Mouse (Mus musculus): Measurements from ENCODE around the gene Cacna1e. TPM values are rescaled to one million over a fixed set of nuclear protein-coding genes. Genes with fewer than 3 reads are reported as not detected.
A peak's percentile ranks its signal among the peaks of the same experiment; 100 is the strongest.

The Cacna1e gene
- total and polyA plus RNA-seq, 3 experiments: 0.22 TPM; not detected in 2

- no peak for ATAC-seq (ENCODE audit: extremely low read depth, insufficient number of reproducible peaks, low FRiP score, poor library complexity, severe bottlenecking)
- TF ChIP-seq TAL1 (conservative IDR thresholded peaks at IDR 0.05; ENCODE audit: low read depth, low read length) (no peak), GATA1 (IDR thresholded peaks at IDR 0.05; ENCODE audit: borderline replicate concordance, low read length) (no peak), CTCF (IDR thresholded peaks at IDR 0.05; ENCODE audit: low read depth, low read length) (0 out of 2 replicates have a peak, but pooled peaks have one; percentile 20), POLR2AphosphoS5 (IDR thresholded peaks at IDR 0.05; ENCODE audit: insufficient replicate concordance, low read depth, low read length) (no peak), GATA2 (IDR thresholded peaks at IDR 0.05; ENCODE audit: borderline replicate concordance, low read depth, low read length) (no peak)
- Histone ChIP-seq H3K4me3 (ENCODE audit: low read depth, low read length) (no peak overlapping the region), H3K27me3 (ENCODE audit: insufficient read depth, low read length) (no peaks in the 10 kb centered on the region), H3K9me3 (replicated peaks) (peaks cover 49% of the 10 kb centered on the region), H3K4me1 (ENCODE audit: insufficient read depth, low read depth, low read length) (no peaks in the 10 kb centered on the region), H3K36me3 (replicated peaks) (no peaks in the 10 kb centered on the region)
- no peak for DNase-seq (ENCODE audit: low spot score)
These were observed 87.6 kb downstream of the Cacna1e start for GRCm38 (mm10) chr1:154796685-154797084.

DNA sequence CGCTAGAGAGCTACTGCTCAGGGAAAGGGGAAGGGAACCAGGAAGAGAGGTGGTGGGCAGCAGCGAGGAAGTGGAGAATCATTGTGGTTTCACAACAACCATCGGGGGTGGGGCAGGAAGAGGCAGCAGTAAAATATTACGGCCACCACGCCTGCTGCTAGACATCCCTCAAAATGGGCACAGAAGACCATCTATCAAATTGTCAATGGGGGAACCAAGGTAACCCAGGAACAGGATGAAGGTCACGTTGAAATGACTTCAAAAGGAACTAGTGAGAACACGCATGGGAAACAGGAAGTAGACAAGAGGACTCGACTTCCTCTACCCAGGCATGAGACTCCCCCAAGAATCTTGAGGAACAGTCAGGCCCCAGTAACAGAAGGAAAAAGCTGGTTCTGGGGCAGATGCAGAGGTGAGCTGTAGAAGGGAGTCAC, 89.8 kb downstream of the Cacna1e start:
- no peak overlapping the region for H3K4me3 ChIP-seq (ENCODE audit: low read depth, low read length)
- no peaks in the 10 kb centered on the region for H3K36me3 ChIP-seq (replicated peaks)
- no peaks in the 10 kb centered on the region for H3K27me3 ChIP-seq (ENCODE audit: insufficient read depth, low read length)
- peaks cover 49% of the 10 kb centered on the region for H3K9me3 ChIP-seq (replicated peaks)
- no peaks in the 10 kb centered on the region for H3K4me1 ChIP-seq (ENCODE audit: insufficient read depth, low read depth, low read length)
- DNase-seq (ENCODE audit: low spot score): no peak
- ATAC-seq (ENCODE audit: extremely low read depth, insufficient number of reproducible peaks, low FRiP score, poor library complexity, severe bottlenecking): no peak
- no peak for TF ChIP-seq CTCF (IDR thresholded peaks at IDR 0.05; ENCODE audit: low read depth, low read length)
- TF ChIP-seq GATA2 (IDR thresholded peaks at IDR 0.05; ENCODE audit: borderline replicate concordance, low read depth, low read length): no peak
- TF ChIP-seq GATA1 (IDR thresholded peaks at IDR 0.05; ENCODE audit: borderline replicate concordance, low read length): no peak
- no peak for TF ChIP-seq TAL1 (conservative IDR thresholded peaks at IDR 0.05; ENCODE audit: low read depth, low read length)
- TF ChIP-seq POLR2AphosphoS5 (IDR thresholded peaks at IDR 0.05; ENCODE audit: insufficient replicate concordance, low read depth, low read length): no peak

DNA sequence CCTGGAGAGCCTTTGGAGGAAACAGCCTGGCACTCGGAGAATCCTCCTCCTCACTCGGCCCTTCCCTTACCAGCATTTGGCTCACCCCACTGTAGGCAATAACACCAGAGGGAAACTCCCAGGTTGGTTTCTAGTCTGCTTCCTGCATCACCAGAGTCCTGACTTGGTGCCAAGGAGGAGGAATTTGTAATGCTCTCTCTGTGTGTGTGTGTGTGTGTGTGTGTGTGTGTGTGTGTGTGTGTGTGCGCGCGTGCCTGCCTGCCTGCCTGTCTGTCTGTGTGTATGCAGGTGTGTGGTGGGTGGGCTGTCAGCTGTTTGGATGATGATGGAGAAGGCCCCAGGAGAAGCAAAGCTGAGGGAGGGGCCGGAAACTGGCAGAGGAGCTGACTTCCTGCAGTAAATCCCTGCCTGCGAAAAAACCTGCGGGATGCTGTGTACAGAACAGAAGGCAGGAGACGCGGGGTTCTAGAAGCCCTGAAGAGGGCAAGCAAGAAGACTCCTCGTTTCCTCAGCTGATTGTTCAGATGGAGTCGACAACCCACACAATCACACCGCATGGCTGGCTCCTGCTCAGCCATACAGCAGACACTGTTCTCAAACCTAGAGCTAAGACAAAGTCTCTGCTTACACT, 92.6 kb downstream of the Cacna1e start:
- H3K4me1 ChIP-seq (ENCODE audit: insufficient read depth, low read depth, low read length): no peaks in the 10 kb centered on the region
- TF ChIP-seq GATA2 (IDR thresholded peaks at IDR 0.05; ENCODE audit: borderline replicate concordance, low read depth, low read length) (no peak), CTCF (IDR thresholded peaks at IDR 0.05; ENCODE audit: low read depth, low read length) (no peak), POLR2AphosphoS5 (IDR thresholded peaks at IDR 0.05; ENCODE audit: insufficient replicate concordance, low read depth, low read length) (no peak), GATA1 (IDR thresholded peaks at IDR 0.05; ENCODE audit: borderline replicate concordance, low read length) (no peak), TAL1 (conservative IDR thresholded peaks at IDR 0.05; ENCODE audit: low read depth, low read length) (no peak)
- H3K9me3 ChIP-seq (replicated peaks): peaks cover 46% of the 10 kb centered on the region
- no peak for ATAC-seq (ENCODE audit: extremely low read depth, insufficient number of reproducible peaks, low FRiP score, poor library complexity, severe bottlenecking)
- H3K36me3 ChIP-seq (replicated peaks): no peaks in the 10 kb centered on the region
- H3K4me3 ChIP-seq (ENCODE audit: low read depth, low read length): no peak overlapping the region
- no peak for DNase-seq (ENCODE audit: low spot score)
- H3K27me3 ChIP-seq (ENCODE audit: insufficient read depth, low read length): no peaks in the 10 kb centered on the region

DNA sequence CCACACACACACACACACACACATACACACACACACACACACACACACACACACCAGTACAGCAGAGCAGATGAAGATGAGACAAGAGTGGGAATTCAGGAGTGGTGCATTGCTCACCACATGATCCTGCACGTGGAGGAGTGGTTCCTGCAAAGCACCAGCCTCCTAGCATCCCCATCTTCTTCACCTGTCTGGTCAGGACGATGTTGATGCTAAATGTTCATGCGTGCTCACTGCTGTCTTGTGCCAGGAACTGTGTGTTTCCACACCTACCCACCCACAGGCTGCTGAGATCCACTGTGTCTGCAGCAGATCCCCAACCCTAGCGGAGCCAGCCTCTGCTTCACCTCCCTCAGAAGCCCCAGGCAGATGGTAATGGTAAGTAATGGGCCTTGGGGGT, 95.8 kb downstream of the Cacna1e start:
- no peaks in the 10 kb centered on the region for H3K36me3 ChIP-seq (replicated peaks)
- TF ChIP-seq TAL1 (conservative IDR thresholded peaks at IDR 0.05; ENCODE audit: low read depth, low read length) (no peak), CTCF (IDR thresholded peaks at IDR 0.05; ENCODE audit: low read depth, low read length) (no peak), GATA1 (IDR thresholded peaks at IDR 0.05; ENCODE audit: borderline replicate concordance, low read length) (no peak), GATA2 (IDR thresholded peaks at IDR 0.05; ENCODE audit: borderline replicate concordance, low read depth, low read length) (no peak), POLR2AphosphoS5 (IDR thresholded peaks at IDR 0.05; ENCODE audit: insufficient replicate concordance, low read depth, low read length) (no peak)
- H3K4me1 ChIP-seq (ENCODE audit: insufficient read depth, low read depth, low read length): peaks cover 2% of the 10 kb centered on the region; the same call in 1 of the 2 replicates
- peaks cover 47% of the 10 kb centered on the region for H3K9me3 ChIP-seq (replicated peaks)
- DNase-seq (ENCODE audit: low spot score) (no peak), ATAC-seq (ENCODE audit: extremely low read depth, insufficient number of reproducible peaks, low FRiP score, poor library complexity, severe bottlenecking) (no peak)
- H3K27me3 ChIP-seq (ENCODE audit: insufficient read depth, low read length): no peaks in the 10 kb centered on the region
- H3K4me3 ChIP-seq (ENCODE audit: low read depth, low read length): no peak overlapping the region

DNA sequence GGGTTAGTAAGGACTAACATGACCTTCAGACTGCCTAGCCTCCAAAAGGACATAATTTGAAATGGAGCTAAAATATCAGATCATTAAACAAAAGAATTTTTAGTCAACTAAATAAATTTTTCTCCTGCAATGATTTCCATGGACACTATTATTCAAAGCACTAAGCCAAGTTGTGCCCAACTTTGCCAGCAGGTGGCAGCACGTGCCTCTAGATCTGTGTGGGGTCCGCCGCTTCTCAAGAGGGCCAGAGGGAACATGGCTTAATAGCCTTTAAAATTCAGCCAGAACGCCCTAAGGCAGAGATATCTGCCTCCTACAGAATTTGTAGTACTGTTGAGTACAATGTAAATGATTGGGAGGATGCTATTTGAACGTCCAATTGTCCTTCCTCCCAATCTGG, 96.2 kb downstream of the Cacna1e start:
- Histone ChIP-seq H3K4me3 (ENCODE audit: low read depth, low read length) (no peak overlapping the region), H3K36me3 (replicated peaks) (no peaks in the 10 kb centered on the region), H3K9me3 (replicated peaks) (peaks cover 49% of the 10 kb centered on the region), H3K27me3 (ENCODE audit: insufficient read depth, low read length) (no peaks in the 10 kb centered on the region), H3K4me1 (ENCODE audit: insufficient read depth, low read depth, low read length) (peaks cover 2% of the 10 kb centered on the region; the same call in 1 of the 2 replicates)
- no peak for DNase-seq (ENCODE audit: low spot score)
- no peak for ATAC-seq (ENCODE audit: extremely low read depth, insufficient number of reproducible peaks, low FRiP score, poor library complexity, severe bottlenecking)
- TF ChIP-seq GATA1 (IDR thresholded peaks at IDR 0.05; ENCODE audit: borderline replicate concordance, low read length): no peak

DNA sequence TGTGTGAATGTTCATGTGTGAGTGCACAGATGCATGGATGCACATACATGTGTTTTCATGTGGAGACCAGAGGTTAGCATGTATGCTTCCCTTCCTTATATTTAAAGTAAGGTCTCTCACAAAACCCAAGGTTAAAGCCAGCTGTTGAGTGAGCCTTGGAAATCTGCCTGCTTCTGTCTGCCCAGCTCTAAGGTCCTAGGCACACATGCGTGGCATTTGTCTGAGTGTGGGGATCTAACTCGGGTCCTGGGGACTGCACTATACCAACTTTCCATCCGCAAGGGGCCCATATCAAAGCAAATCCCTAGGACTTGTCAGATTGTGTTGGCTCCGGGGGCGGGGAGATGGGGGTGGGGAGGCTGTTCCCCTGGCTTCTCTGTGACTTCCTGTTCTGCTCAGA, 96.9 kb downstream of the Cacna1e start:
- no peaks in the 10 kb centered on the region for H3K36me3 ChIP-seq (replicated peaks)
- DNase-seq (ENCODE audit: low spot score): no peak
- peaks cover 2% of the 10 kb centered on the region; the same call in 1 of the 2 replicates for H3K4me1 ChIP-seq (ENCODE audit: insufficient read depth, low read depth, low read length)
- H3K27me3 ChIP-seq (ENCODE audit: insufficient read depth, low read length): no peaks in the 10 kb centered on the region
- no peak for TF ChIP-seq GATA2 (IDR thresholded peaks at IDR 0.05; ENCODE audit: borderline replicate concordance, low read depth, low read length)
- no peak for ATAC-seq (ENCODE audit: extremely low read depth, insufficient number of reproducible peaks, low FRiP score, poor library complexity, severe bottlenecking)
- H3K9me3 ChIP-seq (replicated peaks): peaks cover 54% of the 10 kb centered on the region
- no peak overlapping the region for H3K4me3 ChIP-seq (ENCODE audit: low read depth, low read length)
